Mouse (Mus musculus): ENCODE data around the gene Spast. TPM values are rescaled to one million over a fixed set of nuclear protein-coding genes. Genes with fewer than 3 reads are reported as not detected.
A peak's percentile ranks its signal among the peaks of the same experiment; 100 is the strongest.
"Not testable (repeated sequence)": the region's sequence is repeated elsewhere in the genome, so short reads cannot be mapped to it uniquely, and the experiment has no call there.

Gene Spast
- polyA plus RNA-seq (2012; rRNA removed) = 11.5 and 13.1 TPM in 2 replicates

GRCm38 (mm10) chr17:74338937-74339804 is at the start of gene Spast:
TSS of gene Spast (plus strand) at chr17:74338987.
- DNase-seq (ENCODE audit: low spot score) = peak; percentile 80

GRCm38 (mm10) chr17:74290198-74290597 is 48.6 kb upstream of the Spast start:
- DNase-seq (ENCODE audit: low spot score) = no peak

- no peak for DNase-seq (ENCODE audit: low spot score)
These were observed 47.9 kb upstream of the Spast start for GRCm38 (mm10) chr17:74290869-74291268.

GRCm38 (mm10) chr17:74291640-74292361 is 47.0 kb upstream of the Spast start:
- DNase-seq (ENCODE audit: low spot score) = no peak

GRCm38 (mm10) chr17:74293687-74294425 is 44.9 kb upstream of the Spast start:
- DNase-seq (ENCODE audit: low spot score) = no peak

GRCm38 (mm10) chr17:74294426-74295025 is 44.3 kb upstream of the Spast start:
- peak; percentile 84 for DNase-seq (ENCODE audit: low spot score)

- DNase-seq (ENCODE audit: low spot score) = peak; percentile 88
These were observed 43.5 kb upstream of the Spast start, which contains the start of gene Memo1 for GRCm38 (mm10) chr17:74295026-74295970. TSS of gene Memo1 (minus strand) at chr17:74295521.

GRCm38 (mm10) chr17:74296076-74296823 is 42.5 kb upstream of the Spast start:
- DNase-seq (ENCODE audit: low spot score) = no peak

GRCm38 (mm10) chr17:74296991-74297390 is 41.8 kb upstream of the Spast start:
- not testable (repeated sequence) for DNase-seq (ENCODE audit: low spot score)

- DNase-seq (ENCODE audit: low spot score) = no peak
These were observed 38.7 kb upstream of the Spast start for GRCm38 (mm10) chr17:74300089-74300488.

- DNase-seq (ENCODE audit: low spot score) = no peak
These were observed 34.7 kb upstream of the Spast start for GRCm38 (mm10) chr17:74304060-74304459.

GRCm38 (mm10) chr17:74305616-74306015 is 33.2 kb upstream of the Spast start:
- no peak for DNase-seq (ENCODE audit: low spot score)

- no peak for DNase-seq (ENCODE audit: low spot score)
These were observed 32.8 kb upstream of the Spast start for GRCm38 (mm10) chr17:74306021-74306420.

GRCm38 (mm10) chr17:74315445-74316308 is 23.1 kb upstream of the Spast start:
- no peak for DNase-seq (ENCODE audit: low spot score)

- DNase-seq (ENCODE audit: low spot score) = peak; percentile 89
These were observed 22.4 kb upstream of the Spast start for GRCm38 (mm10) chr17:74316309-74316863.

GRCm38 (mm10) chr17:74318721-74319120 is 20.1 kb upstream of the Spast start:
- no peak for DNase-seq (ENCODE audit: low spot score)

GRCm38 (mm10) chr17:74322400-74323054 is 16.3 kb upstream of the Spast start:
- no peak for DNase-seq (ENCODE audit: low spot score)

GRCm38 (mm10) chr17:74323844-74324243 is 14.9 kb upstream of the Spast start, which contains the start of gene Dpy30:
TSS of gene Dpy30 (minus strand) at chr17:74323944.
- no peak for DNase-seq (ENCODE audit: low spot score)

Data from urinary bladder, adult 2 months (tissue).